Mouse (Mus musculus): ENCODE results near the gene Efcab11. TPM values are rescaled to one million over a fixed set of nuclear protein-coding genes. Genes with fewer than 3 reads are reported as not detected.
A peak's percentile ranks its signal among the peaks of the same experiment; 100 is the strongest.

Efcab11 gene
- 15.3 and 18.3 TPM in 2 replicates for polyA plus RNA-seq (2015; fragmentation: Nextera tagmentation; extraction: Ambion mirVana)

DNA sequence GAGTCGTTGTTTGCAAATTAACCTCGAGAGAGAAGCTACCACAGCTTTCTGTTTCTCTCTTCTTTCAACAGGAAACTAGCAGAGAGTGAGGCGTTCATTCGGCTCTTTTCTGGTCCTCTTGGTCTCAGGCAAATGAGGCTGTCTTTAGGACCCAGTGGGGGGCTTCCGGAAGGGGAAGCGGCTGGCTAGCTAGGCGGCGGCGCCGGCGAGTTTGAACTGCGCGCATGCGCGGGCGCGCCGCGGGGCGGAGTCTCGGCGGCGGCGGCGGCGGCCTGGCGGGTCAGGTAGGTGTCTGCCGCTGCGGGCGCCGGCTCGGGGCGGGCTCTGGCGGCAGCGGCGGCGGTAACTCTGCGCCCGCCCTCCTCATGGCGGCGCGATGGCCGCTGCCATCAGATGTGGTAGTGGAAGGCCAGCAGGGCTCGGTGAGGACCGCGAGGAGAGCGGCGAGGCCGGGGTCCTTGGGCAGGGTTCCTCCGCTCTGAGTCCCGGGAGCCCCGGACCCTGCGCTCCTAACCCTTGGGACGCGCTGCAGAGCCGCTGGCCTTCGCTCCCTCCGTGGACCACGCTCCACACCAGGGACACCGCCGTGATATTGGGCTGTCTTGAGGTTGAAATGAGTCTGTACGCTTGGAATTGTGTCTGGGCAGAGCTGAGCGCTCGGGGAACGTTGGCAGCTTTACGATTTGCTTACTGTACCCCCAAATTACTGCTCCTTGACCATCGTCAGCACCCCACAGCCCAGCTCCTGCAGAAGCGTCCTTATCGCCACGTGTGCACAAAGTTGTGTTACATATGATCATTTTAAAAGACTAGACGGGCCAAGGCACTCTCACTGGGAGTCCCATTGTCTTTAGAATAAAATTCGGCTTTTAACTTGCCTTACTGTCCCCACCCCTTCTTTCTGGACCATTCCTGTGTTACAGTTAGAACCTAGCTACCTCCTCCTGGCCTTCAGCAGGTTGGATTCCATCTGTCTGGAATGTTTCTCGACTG is at the start of gene Efcab11, which contains the start of gene Tdp1:
TSS of gene Efcab11 (minus strand) at position 171 of the 993 bp plus-strand sequence.
TSS of gene Tdp1 (plus strand) at position 249 of the 993 bp plus-strand sequence.
- peak within 1 kb of the TSS; percentile 95 for H3K9ac ChIP-seq
- peak within 1 kb of the TSS; percentile 89 for H3K4me3 ChIP-seq
- H3K4me2 ChIP-seq: peak within 1 kb of the TSS; percentile 78
- no peaks in the 10 kb centered on the region for H3K9me3 ChIP-seq (replicated peaks)
- peaks cover 35% of the 10 kb centered on the region for H3K4me1 ChIP-seq
- peak; percentile 83 for ATAC-seq
- H3K27me3 ChIP-seq: no peaks in the 10 kb centered on the region
- H3K36me3 ChIP-seq (ENCODE audit: poor library complexity, severe bottlenecking): peaks cover 7% of the 10 kb centered on the region
- under 1% methylated on average over 67 of the region's 73 CpGs for WGBS
- H3K27ac ChIP-seq: peak within 1 kb of the TSS; percentile 84

DNA sequence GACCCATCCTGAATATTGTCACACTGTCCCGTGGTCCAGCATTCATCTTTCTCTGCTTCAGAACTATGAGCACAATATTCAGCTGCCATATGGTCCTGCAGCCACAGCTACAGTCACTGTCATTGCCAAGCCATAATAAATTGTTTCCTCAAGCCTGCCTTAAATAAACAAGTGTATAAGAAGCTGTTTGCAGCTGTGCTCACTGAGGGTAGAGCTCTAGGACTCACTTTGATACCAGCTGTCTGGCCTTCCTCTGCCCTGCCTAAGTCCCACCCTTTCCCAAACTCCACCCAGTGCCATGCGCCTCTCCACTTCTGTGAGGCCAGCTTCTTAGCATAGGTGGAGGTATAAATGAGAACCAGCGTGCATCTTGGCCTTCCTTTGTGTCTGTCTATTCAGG is 49.4 kb upstream of the Efcab11 start:
- WGBS: 92% methylated on average over 3 of the region's 3 CpGs
- no peak for ATAC-seq

DNA sequence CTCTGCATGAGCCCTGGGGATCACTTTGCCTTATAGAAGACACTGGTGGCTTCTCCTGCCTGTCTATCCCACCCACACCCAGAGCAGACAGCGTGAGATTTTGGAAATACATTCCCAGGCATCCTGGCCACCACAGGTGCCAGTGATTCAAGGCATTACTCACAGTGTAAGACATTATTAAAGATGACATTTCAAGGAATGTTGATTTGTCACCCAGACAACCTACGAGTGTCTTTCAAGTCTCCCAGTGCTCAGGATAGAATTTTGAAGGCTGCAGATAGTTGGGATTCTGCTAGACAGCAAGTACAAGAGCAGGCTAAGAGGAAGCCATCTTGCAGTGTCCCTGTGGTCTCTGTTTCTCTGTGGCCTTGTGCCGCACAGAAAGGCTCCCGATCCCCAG is 48.0 kb upstream of the Efcab11 start:
- H3K27me3 ChIP-seq: no peaks in the 10 kb centered on the region
- 96% methylated on average over 4 of the region's 4 CpGs for WGBS
- H3K9me3 ChIP-seq (replicated peaks): no peaks in the 10 kb centered on the region
- no peak overlapping the region for H3K4me2 ChIP-seq
- H3K27ac ChIP-seq: no peak overlapping the region
- no peak for ATAC-seq
- no peak overlapping the region for H3K4me3 ChIP-seq
- H3K36me3 ChIP-seq (ENCODE audit: poor library complexity, severe bottlenecking): peaks cover 65% of the 10 kb centered on the region
- H3K9ac ChIP-seq: no peak overlapping the region
- no peaks in the 10 kb centered on the region for H3K4me1 ChIP-seq

More for the DNA sequence above, 49.4 kb upstream of the Efcab11 start:
- Histone ChIP-seq H3K9ac (no peak overlapping the region), H3K36me3 (ENCODE audit: poor library complexity, severe bottlenecking) (peaks cover 61% of the 10 kb centered on the region), H3K4me3 (no peak overlapping the region), H3K4me2 (no peak overlapping the region), H3K27ac (no peak overlapping the region), H3K4me1 (no peaks in the 10 kb centered on the region), H3K27me3 (no peaks in the 10 kb centered on the region), H3K9me3 (replicated peaks) (no peaks in the 10 kb centered on the region)

DNA sequence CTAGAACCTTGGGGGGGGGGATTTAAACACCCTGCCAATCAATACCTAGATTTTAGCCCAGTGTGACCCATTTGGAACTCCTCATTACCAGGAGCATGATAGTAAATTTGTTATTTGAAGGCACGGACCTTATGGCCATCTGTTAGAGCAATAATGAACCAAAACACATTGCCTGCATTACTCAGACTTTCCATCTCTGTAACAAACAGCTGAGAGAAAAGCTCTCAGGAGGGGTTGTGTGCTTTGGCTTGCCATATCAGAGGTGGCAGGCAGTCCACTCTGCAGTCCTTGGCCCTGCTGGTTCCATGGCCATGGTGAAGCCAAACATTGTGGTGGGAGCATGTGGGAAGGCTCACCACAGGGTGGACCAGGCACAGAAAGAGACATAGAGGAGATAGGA is 44.9 kb upstream of the Efcab11 start:
- Histone ChIP-seq H3K27ac (no peak overlapping the region), H3K27me3 (no peaks in the 10 kb centered on the region), H3K9me3 (replicated peaks) (no peaks in the 10 kb centered on the region), H3K4me3 (no peak overlapping the region), H3K4me2 (no peak overlapping the region), H3K36me3 (ENCODE audit: poor library complexity, severe bottlenecking) (peaks cover 57% of the 10 kb centered on the region), H3K4me1 (peaks cover under 1% of the 10 kb centered on the region), H3K9ac (no peak overlapping the region)
- 88% methylated on average over 1 of the region's 1 CpGs for WGBS
- no peak for ATAC-seq

DNA sequence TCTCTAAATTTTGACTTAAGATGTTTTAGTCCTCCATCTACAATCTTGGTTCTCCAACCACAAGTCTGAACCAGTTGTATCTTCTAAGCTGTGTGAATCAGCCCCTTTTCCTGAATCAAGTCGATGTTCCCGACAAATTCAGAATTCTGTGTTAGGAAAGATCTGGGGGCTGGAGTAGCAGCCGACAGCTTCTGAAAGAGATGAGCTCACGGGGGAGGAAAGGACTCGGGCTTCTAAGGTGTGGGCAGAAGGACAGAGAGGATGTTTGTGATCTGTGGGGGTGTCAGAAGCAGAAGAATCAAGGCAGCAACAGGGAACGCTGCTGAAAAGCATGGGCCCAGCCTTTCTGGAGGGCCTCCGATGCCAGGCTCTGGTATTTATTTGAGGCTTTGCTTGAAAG is 44.1 kb upstream of the Efcab11 start:
- Histone ChIP-seq H3K4me3 (no peak overlapping the region), H3K4me1 (peaks cover 9% of the 10 kb centered on the region), H3K27ac (no peak overlapping the region), H3K9me3 (replicated peaks) (no peaks in the 10 kb centered on the region), H3K36me3 (ENCODE audit: poor library complexity, severe bottlenecking) (peaks cover 51% of the 10 kb centered on the region), H3K4me2 (no peak overlapping the region), H3K27me3 (no peaks in the 10 kb centered on the region), H3K9ac (no peak overlapping the region)
- no peak for ATAC-seq
- WGBS: 90% methylated on average over 7 of the region's 7 CpGs

DNA sequence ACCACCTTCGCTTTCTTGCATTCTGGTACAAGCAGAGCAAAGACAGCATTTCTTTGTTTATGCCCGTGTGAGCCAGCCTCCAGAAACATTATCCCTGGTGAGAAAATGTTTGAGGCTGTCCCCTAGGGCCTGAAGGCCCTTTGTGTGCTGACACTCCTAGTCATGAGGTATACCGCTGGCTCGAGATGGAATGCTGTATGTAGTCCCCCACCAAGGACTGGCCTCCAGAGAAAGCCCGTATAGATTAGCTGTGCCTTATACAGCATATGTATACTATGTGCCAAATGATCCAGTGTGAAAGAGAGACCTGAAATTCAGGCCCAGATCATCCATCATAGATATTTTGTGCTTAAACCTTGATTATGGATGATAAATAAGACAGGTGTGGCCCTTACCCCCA is 39.5 kb upstream of the Efcab11 start:
- peak overlapping the region; percentile 83 for H3K27ac ChIP-seq
- WGBS: 32% methylated on average over 5 of the region's 5 CpGs

DNA sequence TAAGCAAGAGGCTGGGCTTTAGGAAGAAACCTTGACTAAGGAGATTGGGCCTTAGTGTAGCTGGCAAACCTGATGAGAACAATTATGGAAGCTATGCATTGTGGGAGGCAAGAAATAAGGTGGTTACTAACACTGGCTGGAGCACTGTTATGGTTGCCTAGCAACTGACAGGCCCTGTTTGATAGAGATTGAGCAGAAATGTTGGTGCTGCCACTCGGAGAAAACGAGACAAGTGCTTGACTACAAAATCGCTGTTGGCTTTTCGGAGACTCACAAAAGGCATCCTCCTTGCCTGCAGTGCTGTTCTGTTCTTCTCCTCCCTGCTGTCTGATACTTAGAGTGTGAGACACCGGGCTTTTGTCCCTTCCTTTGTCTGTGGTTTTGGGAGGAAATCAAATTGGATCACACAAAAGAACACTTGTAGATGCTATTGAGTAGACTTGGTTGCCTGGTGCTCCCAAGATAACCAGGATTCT is 38.9 kb upstream of the Efcab11 start:
- Histone ChIP-seq H3K27ac (peak overlapping the region; percentile 83), H3K4me3 (no peak overlapping the region), H3K4me2 (no peak overlapping the region), H3K9ac (no peak overlapping the region), H3K4me1 (peaks cover 17% of the 10 kb centered on the region), H3K9me3 (replicated peaks) (no peaks in the 10 kb centered on the region), H3K27me3 (no peaks in the 10 kb centered on the region), H3K36me3 (ENCODE audit: poor library complexity, severe bottlenecking) (peaks cover 48% of the 10 kb centered on the region)
- WGBS: 4% methylated on average over 5 of the region's 5 CpGs
- ATAC-seq: peak; percentile 85

More for the DNA sequence above, 39.5 kb upstream of the Efcab11 start:
- H3K4me1 ChIP-seq: peaks cover 17% of the 10 kb centered on the region
- no peaks in the 10 kb centered on the region for H3K9me3 ChIP-seq (replicated peaks)
- no peak overlapping the region for H3K4me3 ChIP-seq
- H3K9ac ChIP-seq: no peak overlapping the region
- ATAC-seq: no peak
- H3K27me3 ChIP-seq: no peaks in the 10 kb centered on the region
- peaks cover 43% of the 10 kb centered on the region for H3K36me3 ChIP-seq (ENCODE audit: poor library complexity, severe bottlenecking)
- no peak overlapping the region for H3K4me2 ChIP-seq

DNA sequence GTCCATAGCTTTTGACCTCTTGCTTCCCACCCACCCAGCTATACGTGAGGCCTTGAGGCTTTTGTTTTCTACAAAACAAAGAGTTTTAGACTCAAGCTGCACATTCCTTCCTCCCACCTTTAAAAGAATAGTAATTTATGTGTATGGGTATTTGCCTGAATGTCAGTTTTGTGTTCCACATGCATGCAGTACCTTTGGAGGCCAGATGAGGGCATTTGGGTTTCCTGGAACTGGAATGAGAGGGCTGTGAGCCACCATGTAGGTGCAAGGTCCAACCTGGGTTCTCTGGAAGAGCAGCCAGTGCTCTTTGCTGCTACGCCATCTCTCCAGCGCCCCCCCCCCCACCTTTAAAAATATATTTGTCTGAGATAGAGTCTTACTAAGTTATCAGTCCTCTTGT is 36.8 kb upstream of the Efcab11 start:
- no peak overlapping the region for H3K9ac ChIP-seq
- ATAC-seq: no peak
- no peak overlapping the region for H3K27ac ChIP-seq
- H3K27me3 ChIP-seq: no peaks in the 10 kb centered on the region
- peaks cover 17% of the 10 kb centered on the region for H3K4me1 ChIP-seq
- peaks cover 53% of the 10 kb centered on the region for H3K36me3 ChIP-seq (ENCODE audit: poor library complexity, severe bottlenecking)
- 87% methylated on average over 3 of the region's 3 CpGs for WGBS
- no peaks in the 10 kb centered on the region for H3K9me3 ChIP-seq (replicated peaks)
- no peak overlapping the region for H3K4me2 ChIP-seq
- no peak overlapping the region for H3K4me3 ChIP-seq

DNA sequence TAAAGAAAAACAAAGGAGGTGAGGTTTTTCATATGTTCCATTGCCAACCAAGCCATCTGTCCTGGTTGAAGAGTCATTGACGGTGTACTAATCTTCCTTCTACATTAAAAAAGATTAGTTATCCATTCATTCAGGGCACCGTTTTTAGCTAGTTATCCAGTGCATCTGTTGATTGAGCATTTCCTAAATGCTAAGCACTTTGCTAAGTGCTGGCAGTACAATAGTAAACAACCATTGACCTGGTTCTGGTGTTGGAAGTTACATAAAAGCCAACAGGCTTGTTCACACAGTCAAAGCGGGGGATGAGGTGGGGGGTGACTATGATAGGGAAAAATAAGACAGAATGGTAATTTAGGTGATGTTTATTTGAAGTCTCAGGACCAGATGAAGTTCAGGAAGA is 35.4 kb upstream of the Efcab11 start:
- no peak overlapping the region for H3K27ac ChIP-seq
- peaks cover 51% of the 10 kb centered on the region for H3K36me3 ChIP-seq (ENCODE audit: poor library complexity, severe bottlenecking)
- no peak overlapping the region for H3K4me3 ChIP-seq
- H3K9me3 ChIP-seq (replicated peaks): no peaks in the 10 kb centered on the region
- no peak overlapping the region for H3K9ac ChIP-seq
- H3K27me3 ChIP-seq: no peaks in the 10 kb centered on the region
- H3K4me1 ChIP-seq: peaks cover 17% of the 10 kb centered on the region
- 93% methylated on average over 3 of the region's 3 CpGs for WGBS
- ATAC-seq: no peak
- no peak overlapping the region for H3K4me2 ChIP-seq

DNA sequence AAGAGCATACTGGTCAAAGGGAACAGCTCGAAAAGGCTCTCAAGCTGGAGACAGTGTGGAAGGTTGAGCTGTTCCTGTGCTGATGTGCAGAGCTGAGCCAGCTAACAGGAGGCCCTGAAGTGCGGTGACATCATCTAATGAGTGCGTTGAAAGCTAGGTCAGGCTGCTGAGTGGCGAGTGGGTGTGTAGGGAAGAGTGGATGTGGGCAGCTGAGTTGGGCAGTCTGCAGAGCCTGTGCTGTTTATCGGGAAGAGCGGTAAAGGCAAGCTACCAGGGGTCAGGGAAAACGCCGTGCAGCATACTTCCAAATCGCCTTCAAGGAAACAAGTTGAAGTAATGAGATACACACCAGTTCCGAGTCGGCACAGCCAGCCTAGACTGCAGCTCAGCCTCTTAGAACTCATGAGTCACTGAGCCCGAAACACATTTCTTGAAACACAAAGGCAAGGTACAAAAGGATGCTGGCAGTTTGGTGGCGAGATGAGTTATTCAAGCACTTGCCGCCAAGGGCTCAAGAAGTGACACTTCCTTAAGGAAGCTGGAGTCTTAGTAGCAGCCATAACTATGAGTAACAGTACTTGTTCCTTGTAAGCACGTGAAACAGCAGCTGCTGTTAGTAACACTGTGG is 33.7 kb upstream of the Efcab11 start:
- Histone ChIP-seq H3K9me3 (replicated peaks) (no peaks in the 10 kb centered on the region), H3K4me2 (no peak overlapping the region), H3K4me3 (no peak overlapping the region), H3K27ac (no peak overlapping the region), H3K36me3 (ENCODE audit: poor library complexity, severe bottlenecking) (peaks cover 63% of the 10 kb centered on the region), H3K27me3 (no peaks in the 10 kb centered on the region), H3K4me1 (peaks cover 4% of the 10 kb centered on the region), H3K9ac (no peak overlapping the region)
- ATAC-seq: no peak
- 86% methylated on average over 15 of the region's 15 CpGs for whole genome bisulfite sequencing

DNA sequence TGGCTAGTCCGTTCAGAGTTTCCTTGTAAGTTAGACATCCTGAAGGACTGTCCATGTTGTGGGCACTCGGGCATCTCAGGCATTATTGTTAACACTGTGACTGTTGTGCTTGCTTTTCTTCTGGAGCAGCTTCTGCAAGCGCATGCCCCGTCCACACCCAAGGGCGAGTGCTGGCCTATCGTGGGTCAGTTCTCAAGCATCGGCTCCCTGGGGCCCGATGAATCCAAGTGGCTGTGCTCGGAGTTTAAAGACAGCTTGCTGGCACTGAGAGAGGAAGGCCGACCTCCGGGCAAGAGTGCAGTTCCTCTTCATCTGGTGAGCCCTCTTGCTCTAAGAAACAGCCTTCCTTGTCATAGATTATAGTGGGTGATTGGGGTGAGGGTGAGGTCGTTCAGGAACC is 27.2 kb upstream of the Efcab11 start:
- no peaks in the 10 kb centered on the region for H3K9me3 ChIP-seq (replicated peaks)
- WGBS: 91% methylated on average over 12 of the region's 12 CpGs
- no peak overlapping the region for H3K9ac ChIP-seq
- H3K27me3 ChIP-seq: no peaks in the 10 kb centered on the region
- H3K4me2 ChIP-seq: no peak overlapping the region
- no peak for ATAC-seq
- H3K4me1 ChIP-seq: no peaks in the 10 kb centered on the region
- H3K27ac ChIP-seq: no peak overlapping the region
- peaks cover 84% of the 10 kb centered on the region for H3K36me3 ChIP-seq (ENCODE audit: poor library complexity, severe bottlenecking)
- no peak overlapping the region for H3K4me3 ChIP-seq

DNA sequence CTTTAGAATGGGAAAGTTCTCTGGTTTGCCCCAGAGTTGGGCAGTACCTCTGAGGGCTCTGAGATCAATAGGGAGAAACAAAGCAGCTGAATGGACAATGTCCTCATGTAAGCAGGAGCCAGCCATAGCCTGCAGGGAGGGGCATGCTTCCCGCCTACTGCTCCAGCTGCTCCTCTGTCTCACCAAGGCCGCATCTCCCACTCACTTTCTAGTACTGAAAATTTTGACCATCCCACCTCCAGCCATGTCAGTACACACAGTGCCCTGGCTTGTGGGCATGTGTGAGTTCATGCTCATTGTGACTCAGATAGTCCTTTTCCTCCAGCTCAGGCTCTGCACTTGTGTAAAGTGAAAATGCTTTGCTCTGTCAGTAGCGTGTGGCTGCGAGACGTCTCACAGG is 20.3 kb upstream of the Efcab11 start:
- H3K36me3 ChIP-seq (ENCODE audit: poor library complexity, severe bottlenecking): peaks cover 74% of the 10 kb centered on the region

More for the DNA sequence above, 20.3 kb upstream of the Efcab11 start:
- Histone ChIP-seq H3K4me1 (no peaks in the 10 kb centered on the region), H3K9me3 (replicated peaks) (no peaks in the 10 kb centered on the region), H3K4me2 (no peak overlapping the region), H3K27me3 (no peaks in the 10 kb centered on the region), H3K9ac (no peak overlapping the region), H3K27ac (no peak overlapping the region), H3K4me3 (no peak overlapping the region)
- 95% methylated on average over 5 of the region's 5 CpGs for WGBS
- ATAC-seq: no peak

All from forebrain, embryonic 13.5 days (tissue).